Mouse (Mus musculus) gastrocnemius, postnatal 14 days (tissue): ENCODE results near the gene Rpl3. TPM values are rescaled to one million over a fixed set of nuclear protein-coding genes. Genes with fewer than 3 reads are reported as not detected.

Experiments
- DNase-seq: peaks from one replicate; pipeline ENCODE4 v3.0.0; 2021; ENCODE audit warnings: mixed read lengths
- intact Hi-C: fragments of 180-260 bp; cut with DNase I; formaldehyde crosslinking; loops from one replicate; pipeline ENCODE4 v1.15.1; 2025; ENCODE audit warnings: low total_unique reads
- total RNA-seq, 2 experiments: library from RNA; stranded (reverse); gene quantifications; 2 replicates each; pipeline ENCODE4 v1.2.3; 2021

The Rpl3 gene
- total RNA-seq, 2 experiments from 2014 or later: 129 to 167 TPM

DNA sequence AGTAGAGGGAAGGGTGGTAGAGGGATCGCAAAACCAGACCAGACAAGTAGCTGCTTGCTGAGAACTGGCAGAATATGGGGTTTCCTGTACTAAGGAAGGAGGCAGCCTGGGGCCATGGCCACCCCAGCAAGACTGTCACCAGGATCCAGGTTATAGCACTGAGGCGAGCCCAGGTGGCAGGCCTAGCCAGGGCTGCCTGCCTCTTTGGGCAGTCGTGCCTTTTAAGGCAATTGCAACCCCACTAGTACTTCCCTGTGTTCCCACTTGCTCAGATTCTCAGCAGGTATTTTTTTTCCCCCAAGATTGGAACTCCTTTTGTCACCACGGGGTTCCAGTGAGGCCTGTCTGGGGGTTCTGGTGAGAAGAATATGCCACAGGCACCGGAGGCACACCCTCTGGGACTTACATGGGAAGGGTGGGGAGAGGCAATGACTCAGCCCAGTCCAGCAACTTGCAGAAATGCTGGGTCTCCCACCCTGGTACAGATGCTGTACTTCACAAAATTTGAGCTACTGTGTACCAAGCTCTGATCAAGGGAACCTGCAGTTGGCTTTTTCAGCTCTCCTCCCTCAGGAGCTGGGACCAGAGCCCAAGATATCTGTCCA, 15.8 kb downstream of the Rpl3 start:
- DNase-seq: no peak
- intact Hi-C loops: loop anchor here (2.0 to 5.0 kb wide), 2 partner anchors 64 to 129 kb away; partner anchors contain the start of gene Pdgfb

DNA sequence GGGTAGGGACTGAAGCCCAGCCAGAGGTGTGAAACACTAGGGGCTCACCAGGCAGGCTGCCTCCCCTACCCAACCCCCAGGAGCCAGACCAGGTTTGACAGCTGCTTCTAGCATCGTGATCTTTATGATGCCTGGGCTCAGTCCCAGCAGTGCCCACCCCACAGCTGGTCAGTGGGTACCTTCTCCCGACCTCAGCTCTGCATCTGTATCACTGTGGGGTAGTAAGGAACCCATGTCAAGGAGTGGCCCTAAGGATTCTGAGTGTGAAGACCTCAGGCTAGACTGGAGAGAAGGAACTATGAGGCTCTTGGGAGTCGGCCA, 16.3 kb downstream of the Rpl3 start:
- intact Hi-C loops: loop anchor here (5.0 kb wide), 1 partner anchor 63 kb away; the partner anchor contains the start of gene Pdgfb
- no peak for DNase-seq

DNA sequence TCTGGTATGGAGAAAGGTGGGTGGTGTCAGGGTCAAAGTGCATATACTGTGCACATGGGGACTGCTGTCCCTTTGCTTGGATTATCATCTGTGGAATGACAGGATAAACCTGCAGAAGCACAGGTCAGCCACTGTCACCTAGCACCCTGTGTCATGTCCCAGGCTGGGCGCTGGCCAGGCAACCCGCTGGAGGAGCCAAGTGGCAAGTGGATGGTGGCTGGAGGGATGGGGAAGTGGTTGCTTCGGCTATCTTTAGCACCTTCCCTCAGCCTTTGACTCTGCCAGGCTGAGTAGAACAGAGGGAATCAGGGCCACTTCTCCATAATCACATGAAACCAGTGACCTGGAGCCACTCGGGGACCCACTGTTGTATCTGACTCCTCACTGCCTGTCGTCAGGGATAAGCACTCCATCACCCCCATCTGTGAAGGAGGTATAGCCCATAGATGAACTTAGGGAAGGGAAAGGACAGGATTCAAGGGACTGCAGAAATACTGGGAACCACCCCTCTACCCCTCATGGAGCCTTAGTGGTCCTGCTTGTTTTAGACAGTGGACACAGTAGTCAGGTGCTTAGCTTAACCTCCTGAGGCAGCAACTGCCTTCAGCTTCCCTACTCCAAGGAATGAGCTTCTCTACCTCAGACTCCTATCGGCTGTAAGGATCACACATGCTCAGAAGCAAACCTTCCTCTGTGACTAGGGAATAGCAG, 16.9 kb downstream of the Rpl3 start:
- intact Hi-C loops: loop anchor here (5.0 kb wide), 1 partner anchor 63 kb away; the partner anchor contains the start of gene Pdgfb

DNA sequence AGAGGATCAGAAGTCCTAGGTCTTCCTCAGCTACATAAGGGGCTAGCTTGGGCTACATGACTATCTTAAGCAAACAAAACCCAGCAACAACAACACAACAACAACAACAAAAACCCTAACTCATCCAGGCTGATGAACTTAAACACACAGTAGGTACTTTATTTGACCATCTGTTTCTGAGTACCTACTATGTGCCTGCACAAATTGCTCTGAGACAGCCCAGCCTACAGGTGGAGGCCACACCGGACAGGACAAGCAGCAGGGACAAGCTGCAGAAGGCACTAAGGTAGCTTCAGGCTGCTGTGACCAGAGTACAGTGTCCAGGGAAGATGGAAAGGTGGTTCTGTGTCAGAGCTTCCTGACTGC, 18.4 kb downstream of the Rpl3 start:
- no peak for DNase-seq
- intact Hi-C loops: no loop called here

More for the DNA sequence above, 16.9 kb downstream of the Rpl3 start:
- DNase-seq: peak; percentile 78

DNA sequence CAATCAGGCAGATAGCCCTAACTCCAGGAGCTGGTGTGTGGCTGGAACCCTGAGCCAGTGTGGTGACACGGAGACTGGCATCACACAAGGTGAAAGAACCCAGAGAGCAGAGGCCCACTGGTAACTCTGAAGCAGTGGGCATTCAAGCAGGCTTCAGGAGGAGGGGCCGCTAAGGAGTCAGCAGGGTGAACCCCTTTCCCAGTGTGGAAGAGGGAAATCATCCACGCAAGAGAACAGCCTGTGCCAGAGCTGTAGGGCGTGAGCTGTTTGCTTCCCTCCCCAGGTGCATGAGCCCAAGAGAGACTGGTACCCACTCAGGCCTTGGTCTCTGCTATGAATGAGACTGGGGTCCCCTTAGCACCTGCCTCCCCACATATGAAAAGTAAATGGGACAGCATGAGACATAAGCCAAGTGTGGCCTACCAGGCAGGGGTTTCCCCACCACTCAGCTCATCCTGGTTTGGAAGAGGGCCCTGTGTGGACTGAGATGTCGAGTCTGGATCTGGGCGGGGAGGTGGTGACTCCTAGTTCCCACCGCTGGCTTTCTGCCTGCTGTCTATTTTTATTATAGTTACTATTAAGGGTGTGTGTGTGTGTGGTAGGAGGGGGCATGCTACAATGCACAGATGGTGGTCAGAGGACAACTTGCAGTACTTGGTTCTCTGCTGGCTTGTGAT, 19.0 kb downstream of the Rpl3 start:
- no peak for DNase-seq
- intact Hi-C loops: no loop called here

DNA sequence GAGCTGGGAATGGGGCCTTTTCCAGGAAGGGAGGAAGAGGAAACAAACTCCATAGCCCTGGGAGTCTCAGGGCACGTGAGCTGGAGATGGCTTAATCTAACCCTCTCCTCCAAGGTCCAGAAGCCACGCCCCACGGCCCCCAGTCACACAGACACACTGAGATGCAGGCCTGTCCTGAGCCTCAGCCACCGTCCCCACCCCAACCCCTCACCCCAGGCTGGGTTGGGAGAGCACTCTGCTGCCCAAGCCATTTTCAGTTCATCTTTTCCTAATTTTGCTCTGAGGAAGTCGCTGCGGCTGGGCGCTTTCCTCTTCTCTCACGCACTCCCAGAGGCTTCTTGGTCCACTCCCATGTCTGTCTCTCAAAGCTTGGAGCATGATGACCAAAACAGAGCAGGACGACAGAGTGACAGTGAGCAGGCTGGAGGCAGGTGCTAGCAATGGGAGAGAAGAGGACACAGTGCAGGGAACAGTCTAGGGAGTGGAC, 19.7 kb downstream of the Rpl3 start:
- intact Hi-C loops: no loop called here
- DNase-seq: peak; percentile 56

DNA sequence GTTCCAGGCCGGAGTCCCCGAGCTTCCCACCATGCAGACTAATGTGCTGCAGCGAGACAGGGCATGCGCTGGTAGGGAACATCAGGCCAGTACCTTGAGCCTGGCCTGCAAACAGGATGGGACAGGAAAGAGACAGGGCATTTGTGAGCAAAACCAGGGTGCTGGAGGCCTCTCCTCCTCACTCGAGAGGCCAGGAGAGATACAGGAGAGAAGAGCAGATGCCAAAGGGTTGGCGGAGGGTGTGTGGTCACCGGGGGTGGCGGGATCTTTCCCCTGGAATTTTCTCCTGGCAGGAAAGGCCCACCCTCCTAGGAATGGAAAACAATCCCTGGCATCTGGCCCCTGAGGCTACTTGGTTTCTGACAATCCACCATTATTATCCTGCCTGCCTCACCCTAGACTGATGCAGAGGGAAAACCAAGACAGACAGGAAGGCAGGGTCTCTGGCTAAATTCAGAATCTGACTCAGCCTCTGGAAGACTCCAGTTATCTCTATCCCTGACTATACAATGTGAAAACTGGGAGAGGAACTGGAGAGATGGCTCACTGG, 21.5 kb downstream of the Rpl3 start:
- intact Hi-C loops: no loop called here
- no peak for DNase-seq

DNA sequence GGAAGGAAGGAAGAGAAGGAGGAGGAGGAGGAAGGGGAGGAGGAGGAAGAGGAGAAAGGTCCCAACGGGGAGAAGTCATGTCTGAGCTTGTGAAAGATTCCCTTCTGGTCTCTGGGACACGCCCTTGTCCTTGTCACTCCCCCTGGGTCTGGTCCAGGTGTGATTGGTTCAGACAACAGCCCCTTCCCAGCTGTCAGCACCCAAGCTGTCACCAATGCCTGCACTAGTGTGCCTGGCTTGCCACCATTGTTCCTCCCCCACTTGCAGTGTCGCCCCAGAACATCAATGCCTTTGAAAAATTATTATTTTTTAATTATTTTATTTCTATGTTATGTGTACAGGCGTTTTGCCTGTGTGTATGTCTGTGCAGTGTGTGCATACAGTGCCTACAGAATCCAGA, 22.5 kb downstream of the Rpl3 start:
- DNase-seq: no peak
- intact Hi-C loops: no loop called here

DNA sequence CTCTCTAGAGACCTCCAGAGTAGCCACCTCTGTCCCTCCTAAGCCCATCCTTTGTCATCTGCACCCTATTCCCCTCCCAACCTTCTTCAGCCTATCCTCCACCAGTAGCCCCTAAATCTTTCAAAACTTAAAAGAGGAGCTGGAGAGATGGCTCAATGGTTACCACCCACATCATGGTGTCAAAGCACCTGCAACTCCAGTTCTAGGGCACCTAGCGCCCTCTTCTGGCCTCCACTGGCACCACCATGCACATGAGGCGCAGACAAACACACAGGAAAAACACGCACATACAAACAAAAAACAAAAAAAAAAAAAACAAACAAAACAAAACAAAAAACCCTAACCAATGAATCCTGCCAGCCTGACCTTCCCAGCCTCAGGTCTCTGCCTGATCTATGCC, 25.1 kb downstream of the Rpl3 start:
- DNase-seq: no peak
- intact Hi-C loops: no loop called here

DNA sequence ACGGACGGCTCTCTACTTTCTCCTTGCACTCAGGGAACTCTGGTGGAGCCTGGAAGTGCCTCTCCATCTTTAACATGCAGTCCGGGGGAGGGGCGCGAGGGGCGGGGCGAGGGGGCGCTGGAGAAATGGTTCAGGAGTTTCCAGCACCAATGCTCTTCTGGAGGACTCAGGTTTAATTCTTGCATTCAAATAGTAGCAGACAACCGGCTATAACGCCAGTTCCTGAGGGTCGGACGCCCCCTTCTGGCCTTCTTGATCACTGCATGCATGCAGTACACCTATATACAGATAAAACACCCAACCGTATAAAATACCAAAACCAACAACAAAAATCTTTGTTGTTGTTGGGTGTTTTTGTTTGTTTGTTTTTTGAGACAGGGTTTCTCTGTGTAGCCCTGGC, 26.3 kb downstream of the Rpl3 start:
- intact Hi-C loops: no loop called here
- DNase-seq: no peak

DNA sequence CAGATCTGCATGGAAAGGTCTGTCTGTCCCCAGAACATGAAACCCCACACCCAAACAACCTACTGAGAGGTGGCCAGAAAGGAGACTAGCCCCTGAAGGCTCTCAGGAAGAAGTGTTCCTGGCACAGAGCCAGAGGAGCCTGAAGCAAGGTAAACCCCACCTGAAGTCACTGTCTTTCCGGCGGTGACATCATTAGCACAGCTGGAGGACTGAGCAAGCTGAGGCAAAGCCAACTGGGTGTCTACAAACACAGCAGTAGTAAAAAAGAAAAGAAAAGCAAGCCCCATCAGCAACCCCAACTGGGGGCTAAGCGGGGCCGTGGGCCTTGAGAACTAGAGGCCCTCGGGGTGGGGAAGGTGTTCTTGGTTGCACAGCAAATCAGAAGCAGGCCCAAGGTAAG, 26.7 kb downstream of the Rpl3 start:
- DNase-seq: no peak
- intact Hi-C loops: loop anchor here (5.0 kb wide), 2 partner anchors 53 to 118 kb away; partner anchors contain the start of gene Pdgfb

DNA sequence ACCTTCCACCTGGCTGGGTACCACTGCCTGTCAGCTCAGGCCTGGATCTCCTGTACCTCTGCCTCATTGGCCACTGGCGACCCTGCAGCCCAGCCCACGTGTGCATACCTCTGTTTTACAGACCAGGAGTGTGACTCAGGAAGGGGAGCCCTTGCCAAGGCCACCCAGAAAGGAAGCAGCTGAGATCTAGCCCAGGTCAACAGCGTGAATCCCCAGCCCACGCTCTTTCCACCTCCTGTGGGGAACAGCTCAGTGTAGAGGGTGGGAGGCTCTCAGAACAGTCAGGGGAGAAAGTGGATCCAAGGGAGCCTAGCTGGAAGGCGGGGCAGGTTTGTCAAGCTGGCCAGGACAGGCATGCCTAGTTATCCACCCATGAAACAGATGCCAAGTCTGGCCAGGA, 28.8 kb downstream of the Rpl3 start:
- no peak for DNase-seq
- intact Hi-C loops: loop anchor here (5.0 kb wide), 2 partner anchors 51 to 116 kb away; partner anchors contain the start of gene Pdgfb

DNA sequence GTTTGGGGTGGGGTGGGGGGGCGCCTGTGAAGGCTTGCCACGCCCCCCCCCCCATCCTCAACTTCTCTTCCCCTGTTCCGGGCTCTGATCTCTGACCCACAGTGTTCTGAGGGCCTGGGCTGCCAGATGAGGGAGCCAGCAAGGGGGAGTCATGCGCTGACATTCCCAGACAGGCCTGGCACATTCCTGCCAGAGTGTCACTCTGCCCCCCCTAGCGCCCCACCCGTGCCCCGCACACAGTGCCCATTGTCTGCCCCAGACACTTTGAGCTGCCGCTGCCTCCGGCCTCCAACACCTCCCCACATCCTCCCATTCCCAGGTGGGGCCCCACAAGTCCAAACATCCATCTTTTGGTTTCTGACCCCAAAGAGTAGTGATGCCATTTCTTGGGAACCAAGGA, 29.3 kb downstream of the Rpl3 start:
- intact Hi-C loops: loop anchor here (5.0 kb wide), 2 partner anchors 50 to 115 kb away; partner anchors contain the start of gene Pdgfb
- DNase-seq: no peak

DNA sequence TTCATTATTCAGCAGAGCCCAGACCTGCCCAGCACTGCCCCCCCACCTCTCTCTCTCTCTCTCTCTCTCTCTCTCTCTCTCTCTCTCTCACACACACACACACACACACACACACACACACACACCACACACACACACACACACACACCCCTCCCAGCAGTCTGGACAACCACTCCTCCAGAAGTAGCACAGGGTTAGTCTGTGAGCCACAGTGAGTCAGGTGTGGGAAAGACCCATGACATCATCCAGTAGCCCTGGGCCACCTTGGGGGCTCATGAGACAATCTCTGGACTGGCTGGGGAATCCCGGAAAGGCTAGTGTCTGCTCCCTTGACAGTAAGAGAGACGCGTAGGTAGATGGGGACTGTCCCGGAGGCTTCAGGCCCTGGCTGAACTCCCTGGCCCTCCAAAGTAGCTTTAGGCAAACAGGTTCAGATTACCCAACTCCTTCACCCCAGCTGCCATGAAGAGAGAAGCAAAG, 30.6 kb downstream of the Rpl3 start:
- intact Hi-C loops: loop anchor here (5.0 kb wide), 2 partner anchors 49 to 114 kb away; partner anchors contain the start of gene Pdgfb
- no peak for DNase-seq

DNA sequence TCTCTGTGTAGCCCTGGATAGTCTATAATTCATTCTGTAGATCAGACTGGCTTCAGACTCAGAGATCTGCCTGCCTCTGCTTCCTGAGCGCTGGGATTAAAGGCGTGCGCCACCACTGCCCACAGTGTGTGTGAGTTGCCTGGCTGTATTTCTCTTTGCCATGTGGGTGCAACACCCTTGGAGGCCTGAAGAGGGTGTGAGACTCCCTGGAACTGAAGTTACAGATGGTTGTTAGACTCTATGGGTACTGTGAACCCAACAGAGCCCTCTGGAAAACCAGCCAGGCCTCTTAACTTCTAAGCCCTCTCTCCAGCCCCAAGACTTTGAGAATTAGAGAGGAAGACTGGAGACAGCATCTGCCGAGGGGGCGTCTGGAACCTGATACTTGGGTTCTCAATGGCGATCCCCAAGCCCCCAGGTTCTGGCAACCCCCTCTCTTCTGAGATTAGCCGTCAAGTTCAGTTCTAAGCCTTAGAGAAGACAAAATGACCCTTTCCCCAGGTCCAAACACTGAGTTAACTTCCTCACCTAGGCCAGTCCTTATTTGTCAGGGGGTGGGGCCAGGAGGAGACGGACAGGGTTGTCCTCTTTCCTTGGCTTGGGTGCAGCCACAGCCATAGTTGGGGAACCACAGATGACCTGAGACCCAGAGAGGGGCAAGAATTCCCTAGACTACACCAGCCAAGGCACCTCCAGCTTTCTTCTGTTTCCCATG, 31.2 kb downstream of the Rpl3 start:
- DNase-seq: no peak
- intact Hi-C loops: loop anchor here (5.0 kb wide), 2 partner anchors 48 to 113 kb away; partner anchors contain the start of gene Pdgfb

DNA sequence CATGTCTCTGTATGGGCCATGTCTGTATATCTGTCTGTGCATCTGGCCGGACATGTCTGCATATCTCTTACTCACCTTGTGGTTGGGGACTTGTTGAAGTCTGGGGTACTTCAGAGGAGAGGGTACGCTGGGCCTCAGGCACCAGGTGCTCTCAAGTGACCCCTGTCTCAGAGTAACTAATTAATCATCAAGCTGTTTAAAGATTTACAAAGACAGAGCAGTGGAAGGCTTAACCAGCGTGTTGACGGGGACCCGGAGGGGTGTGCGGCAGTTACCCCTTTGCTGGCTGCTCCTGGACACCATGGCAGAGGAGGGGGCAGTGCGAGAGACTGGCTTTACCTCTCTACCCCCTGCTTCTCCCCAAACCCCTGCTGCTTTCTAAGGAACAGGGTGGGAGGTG, 32.1 kb downstream of the Rpl3 start:
- DNase-seq: no peak
- intact Hi-C loops: loop anchor here (5.0 kb wide), 2 partner anchors 47 to 112 kb away; partner anchors contain the start of gene Pdgfb

DNA sequence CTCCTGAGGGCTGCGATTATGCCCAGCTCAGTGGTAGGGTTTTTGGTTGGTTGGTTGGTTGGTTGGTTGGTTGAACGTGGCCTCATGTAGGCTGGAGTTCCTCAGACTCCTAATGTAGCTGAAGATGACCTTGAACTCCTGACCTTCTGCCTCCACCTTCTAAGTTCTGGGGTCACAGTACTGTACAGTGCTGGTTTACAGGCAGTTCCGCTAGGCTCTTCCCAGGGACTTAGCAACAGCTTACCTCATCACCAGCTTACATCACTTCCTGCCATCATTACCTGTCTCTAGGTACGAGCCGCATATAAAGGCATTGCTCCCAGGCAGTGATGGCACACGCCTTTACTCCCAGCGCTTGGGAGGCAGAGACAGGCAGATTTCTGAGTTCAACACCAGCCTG, 33.5 kb downstream of the Rpl3 start:
- intact Hi-C loops: no loop called here
- no peak for DNase-seq

DNA sequence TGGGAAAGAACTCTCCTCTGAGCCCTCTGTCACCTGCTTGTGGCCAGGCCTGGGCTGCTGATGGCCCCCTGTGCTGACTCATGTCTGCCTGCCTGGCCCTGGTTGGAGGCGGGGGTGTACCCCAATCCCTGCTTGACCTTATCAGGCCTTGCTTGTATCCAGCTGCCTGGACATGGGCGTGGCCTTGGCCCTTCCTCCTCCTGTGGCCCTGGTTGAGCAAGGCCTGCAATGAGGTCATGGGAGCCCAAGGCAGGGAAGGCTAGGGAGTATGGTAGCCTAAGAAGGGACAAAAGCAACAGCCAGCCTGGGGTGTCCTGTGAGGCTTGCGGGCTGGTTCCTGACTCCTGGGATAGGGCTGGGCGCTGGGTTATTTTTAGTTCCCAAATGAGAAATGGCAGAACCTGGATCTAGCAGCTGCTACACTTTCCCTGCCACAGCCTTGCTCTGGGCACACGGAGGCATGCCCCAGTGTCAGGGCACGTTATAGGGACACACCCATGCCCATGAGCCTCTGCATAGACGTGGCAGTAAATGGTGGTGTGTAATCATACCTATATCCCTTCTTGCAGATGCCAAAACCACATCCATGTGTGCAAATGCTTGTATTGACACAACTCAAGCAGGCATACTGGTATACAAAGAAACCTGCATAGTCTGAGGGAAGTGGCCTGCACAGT, 37.5 kb downstream of the Rpl3 start:
- intact Hi-C loops: no loop called here
- DNase-seq: peak; percentile 88
